Mouse (Mus musculus): ENCODE results near the gene Spin1.
"Not testable (repeated sequence)": the region's sequence is repeated elsewhere in the genome, so short reads cannot be mapped to it uniquely, and the experiment has no call there.

Gene Spin1

DNA sequence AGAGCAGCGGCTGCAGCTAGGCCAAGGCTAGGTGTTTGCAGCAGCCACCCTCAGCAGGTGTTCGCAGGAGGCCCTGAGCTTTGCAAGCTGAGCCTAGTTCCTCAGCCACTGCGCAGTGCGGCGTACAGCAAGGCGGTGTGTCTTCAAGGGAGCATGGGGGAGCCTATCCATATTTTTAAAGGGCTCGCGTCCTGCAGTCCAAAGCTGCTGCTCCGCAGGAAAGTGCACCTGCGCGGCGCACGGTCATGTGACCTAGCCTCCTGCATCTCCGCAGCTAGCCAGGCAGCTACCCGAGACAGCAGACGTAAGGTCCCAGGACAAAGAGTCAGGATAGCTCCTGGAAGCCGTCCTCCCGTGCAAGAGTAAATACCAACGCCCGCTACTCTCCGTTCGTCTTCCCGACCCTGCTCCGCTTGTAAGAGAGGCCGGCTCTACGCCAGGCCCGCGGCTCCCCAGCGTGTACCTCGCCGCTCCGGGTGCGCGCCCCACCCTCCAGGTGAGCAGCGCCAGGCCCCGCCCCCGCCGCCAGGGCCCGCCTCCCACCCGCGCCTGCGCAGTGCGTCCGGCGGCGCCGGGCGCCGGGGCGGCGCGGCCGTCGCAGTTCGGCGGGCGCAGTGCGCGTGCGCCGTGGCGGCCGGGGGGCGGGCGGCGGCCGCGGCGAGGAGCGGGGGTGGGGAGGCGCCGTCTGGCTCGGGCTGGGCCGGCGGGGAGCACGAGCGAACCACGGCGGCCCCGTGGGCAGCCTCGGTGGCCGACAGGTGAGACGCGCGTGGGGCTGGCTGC, at the start of gene Spin1:
Gene Spin1 (plus strand): TSS at position 648 of the 783 bp plus-strand sequence.
- peak; percentile 96 for DNase-seq (ENCODE audit: low read depth, low spot score)

DNA sequence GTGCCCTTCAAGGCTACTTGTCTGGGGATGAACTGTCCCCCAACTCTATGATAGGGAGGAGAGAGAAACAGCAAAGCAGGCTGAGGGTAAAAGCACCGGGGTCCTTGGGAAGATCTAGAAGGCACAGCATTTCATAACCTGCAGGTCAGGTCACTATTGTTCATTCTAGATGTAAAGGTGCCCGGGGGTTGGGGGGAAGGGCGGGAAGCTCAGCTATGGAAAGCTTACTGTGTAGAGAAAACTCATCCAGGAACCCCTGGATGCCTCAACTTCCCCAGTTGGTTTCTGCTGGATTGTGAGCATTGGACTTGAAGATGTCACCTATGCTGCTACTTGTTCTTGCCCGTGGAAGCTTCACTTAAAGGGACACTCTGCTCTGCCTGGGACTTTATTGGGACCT, 49.7 kb upstream of the Spin1 start:
- DNase-seq (ENCODE audit: low read depth, low spot score) = no peak

DNA sequence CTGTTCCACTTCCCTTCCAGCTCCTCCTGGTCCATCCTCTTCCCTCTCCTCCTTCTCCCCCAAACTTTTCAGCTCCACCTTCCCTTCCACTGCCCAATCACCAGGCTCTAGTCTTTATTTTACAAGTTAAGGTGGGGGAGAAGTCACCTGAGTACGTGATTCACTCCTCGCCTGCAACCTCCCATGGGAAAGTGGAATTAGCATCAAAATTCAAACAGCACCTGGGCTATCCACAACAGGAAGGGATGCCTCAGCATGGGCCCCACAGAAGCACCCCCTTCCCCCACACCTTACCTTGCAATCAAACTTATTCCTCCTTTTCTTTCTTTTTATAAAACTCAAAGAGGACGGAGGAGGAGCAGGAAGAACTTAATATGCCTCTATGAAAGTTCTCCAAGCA, 48.3 kb upstream of the Spin1 start:
- DNase-seq (ENCODE audit: low read depth, low spot score) = no peak

DNA sequence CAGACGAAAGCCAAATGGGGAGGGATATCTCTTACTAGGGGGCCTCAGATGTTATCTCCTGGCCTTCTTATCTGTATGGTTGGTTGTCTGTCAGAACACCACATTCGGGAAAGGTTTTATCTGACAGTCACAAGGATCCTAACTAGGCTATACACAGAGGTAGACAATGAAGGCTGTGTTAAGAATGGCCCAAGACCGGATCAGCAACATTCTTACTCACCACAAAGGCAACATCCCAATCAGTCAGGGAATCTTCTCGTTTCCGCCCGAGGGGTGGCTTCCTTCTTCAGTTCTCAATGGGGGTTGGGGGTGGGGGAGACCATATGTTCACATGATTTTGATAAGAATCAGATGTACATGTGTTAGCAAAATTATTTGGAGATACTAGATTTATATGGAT, 37.7 kb upstream of the Spin1 start:
- no peak for DNase-seq (ENCODE audit: low read depth, low spot score)

- DNase-seq (ENCODE audit: low read depth, low spot score) = no peak
These were observed 37.0 kb upstream of the Spin1 start for GRCm38 (mm10) chr13:51063721-51064120.

DNA sequence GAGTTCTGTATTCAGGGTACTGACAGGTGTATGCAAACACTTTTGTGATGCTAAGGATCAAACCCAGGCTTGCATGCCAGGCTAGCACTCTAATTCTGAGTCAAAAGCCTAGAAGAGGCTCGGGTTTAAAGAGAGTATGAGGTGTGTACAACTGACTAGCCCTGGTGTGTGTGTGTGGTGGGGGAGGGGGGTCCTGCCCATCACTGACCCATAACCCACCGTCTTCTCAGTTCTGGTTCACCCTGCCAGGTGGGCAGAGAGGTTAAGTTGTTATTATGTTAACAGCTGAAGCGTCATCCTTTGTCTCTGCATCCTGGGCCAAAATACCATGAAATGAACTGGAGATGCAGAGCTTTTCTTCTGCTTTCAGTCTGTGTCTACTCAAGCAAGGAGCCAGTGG, 36.3 kb upstream of the Spin1 start:
- DNase-seq (ENCODE audit: low read depth, low spot score) = no peak

GRCm38 (mm10) chr13:51071063-51071680, 29.5 kb upstream of the Spin1 start:
- DNase-seq (ENCODE audit: low read depth, low spot score) = no peak

- no peak for DNase-seq (ENCODE audit: low read depth, low spot score)
These were observed 28.9 kb upstream of the Spin1 start for GRCm38 (mm10) chr13:51071763-51072276.

DNA sequence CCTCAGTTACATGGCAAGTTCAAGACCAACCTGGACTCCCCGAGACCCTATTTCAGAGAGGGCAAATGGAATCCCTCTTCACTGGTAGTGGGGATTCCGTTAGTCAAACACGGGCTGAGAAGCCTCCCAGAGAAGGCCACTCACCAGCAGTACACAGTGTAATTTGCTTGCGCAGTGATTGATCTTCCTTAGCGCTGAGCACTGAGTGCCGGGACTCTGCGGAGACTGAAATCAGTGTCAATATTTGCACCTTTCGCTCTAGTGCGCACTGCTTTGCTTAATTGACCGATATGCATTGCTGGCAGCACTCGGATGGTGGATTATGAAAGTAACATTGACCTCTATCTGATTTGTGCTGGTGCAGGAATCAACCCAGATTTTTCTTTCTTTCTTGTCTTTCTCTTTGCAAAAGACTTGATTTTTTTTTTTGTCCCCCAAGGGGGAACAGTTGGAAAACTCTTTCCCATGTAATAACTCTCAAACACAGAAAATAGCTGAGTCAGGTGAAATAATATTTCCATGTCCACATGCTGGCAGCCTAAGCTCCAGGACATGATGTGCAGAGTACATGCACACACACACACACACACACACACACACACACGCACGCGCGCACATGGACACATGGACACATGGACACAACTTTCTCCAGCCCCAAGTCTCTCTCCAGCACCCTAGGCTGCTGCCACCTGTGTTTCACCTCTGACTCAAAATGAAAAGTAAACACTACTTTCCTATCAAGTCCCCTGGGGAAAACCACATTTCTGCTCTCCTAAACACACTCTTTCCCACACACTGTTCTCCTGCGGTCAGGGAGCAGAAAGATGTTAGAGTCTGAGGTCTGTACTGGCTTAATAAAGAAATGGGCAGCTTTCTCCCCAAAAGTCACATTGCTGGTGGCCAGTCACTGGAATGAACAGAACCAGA, 27.5 kb upstream of the Spin1 start:
- no peak for DNase-seq (ENCODE audit: low read depth, low spot score)

- DNase-seq (ENCODE audit: low read depth, low spot score) = peak; percentile 71
These were observed 26.5 kb upstream of the Spin1 start for GRCm38 (mm10) chr13:51074081-51074680.

DNA sequence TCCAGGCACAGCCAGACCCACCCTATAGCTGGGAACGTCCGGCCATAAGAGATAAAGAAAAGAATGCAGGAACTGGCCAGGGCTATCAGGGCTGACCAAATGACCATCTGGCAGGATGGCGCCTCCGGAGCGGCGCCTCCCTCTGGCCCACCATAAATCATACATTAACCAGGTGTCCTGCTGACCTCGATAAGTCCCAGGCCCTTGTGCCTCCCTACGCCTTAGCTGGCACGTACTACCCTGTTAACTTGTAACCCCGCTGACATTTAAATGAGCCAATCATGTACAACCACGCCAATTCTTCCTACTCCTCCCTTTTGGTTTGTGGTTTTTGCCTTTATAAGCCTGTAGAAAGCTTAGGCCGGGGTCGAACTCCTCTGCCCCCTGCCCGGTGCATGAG, 24.5 kb upstream of the Spin1 start:
- not testable (repeated sequence) for DNase-seq (ENCODE audit: low read depth, low spot score)

- DNase-seq (ENCODE audit: low read depth, low spot score) = not testable (repeated sequence)
These were observed 22.1 kb upstream of the Spin1 start for GRCm38 (mm10) chr13:51078586-51078985.

GRCm38 (mm10) chr13:51080801-51081200, 19.9 kb upstream of the Spin1 start:
- no peak for DNase-seq (ENCODE audit: low read depth, low spot score)

GRCm38 (mm10) chr13:51084241-51084640, 16.4 kb upstream of the Spin1 start:
- DNase-seq (ENCODE audit: low read depth, low spot score) = no peak

DNA sequence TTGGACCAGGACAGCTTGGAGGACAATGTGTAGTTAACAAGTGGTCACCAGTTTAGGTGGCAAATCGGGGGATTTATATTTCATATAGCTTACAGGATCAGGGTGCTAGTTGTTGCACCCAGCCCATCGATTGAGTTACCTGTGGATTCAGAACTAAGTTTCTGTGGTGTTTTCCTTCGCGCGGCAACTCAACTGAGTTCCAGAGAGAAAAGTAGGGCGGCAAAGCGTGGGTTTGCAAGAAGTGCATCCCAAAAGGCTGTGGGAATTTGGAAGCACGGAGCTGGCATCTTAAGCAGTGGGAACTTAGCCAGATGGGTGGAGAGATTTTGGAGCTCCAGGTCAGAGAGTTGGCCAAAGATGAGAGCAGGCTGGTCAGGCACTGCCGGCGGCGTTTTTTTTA, 14.7 kb upstream of the Spin1 start:
- no peak for DNase-seq (ENCODE audit: low read depth, low spot score)

DNA sequence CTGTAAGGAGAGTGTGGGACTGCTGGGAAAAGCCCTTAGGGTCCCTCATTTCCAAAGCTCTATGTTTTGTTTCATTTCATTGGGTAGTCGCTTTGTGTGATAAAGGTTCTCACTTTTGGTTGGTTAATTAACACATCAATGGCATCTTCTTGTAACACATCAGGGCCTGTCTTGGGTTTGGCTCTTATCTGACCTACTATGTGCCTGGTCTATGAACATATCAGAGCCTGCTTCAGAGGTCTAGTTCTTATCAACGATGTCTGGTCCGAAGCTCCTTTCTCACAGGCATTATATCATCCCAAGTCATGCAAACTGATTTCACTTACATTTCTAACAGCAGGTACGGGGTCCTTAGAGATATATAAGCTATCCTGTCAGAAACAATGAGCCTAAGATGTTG, 13.4 kb upstream of the Spin1 start:
- DNase-seq (ENCODE audit: low read depth, low spot score) = no peak

DNA sequence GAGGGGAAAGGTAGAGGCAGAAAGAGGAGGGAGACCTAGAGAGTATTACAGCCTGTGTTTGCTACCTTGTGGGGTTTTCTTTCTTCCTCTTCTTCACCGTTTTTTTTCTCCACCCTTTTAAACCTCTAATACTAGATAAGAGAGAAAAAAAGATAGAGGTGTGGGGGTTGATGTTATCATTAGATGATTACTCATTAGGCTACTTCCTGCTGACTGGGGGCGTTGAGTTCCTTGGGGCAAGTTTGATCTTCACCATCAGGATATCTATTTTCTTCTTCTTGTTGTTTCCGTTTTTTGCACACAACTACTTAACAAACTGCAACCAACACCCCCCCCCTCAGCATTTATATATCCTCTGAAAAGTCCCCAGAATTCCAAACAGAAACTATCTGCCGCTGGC, 12.5 kb upstream of the Spin1 start:
- DNase-seq (ENCODE audit: low read depth, low spot score) = no peak

GRCm38 (mm10) chr13:51089058-51089457, 11.6 kb upstream of the Spin1 start:
- no peak for DNase-seq (ENCODE audit: low read depth, low spot score)

- DNase-seq (ENCODE audit: low read depth, low spot score) = no peak
These were observed 10.5 kb upstream of the Spin1 start for GRCm38 (mm10) chr13:51090105-51090661.

GRCm38 (mm10) chr13:51093430-51093829, 7.2 kb upstream of the Spin1 start:
- no peak for DNase-seq (ENCODE audit: low read depth, low spot score)

Measured in brain, adult 2 months (tissue).